Mouse (Mus musculus): ENCODE data around the gene Ucma. TPM values are rescaled to one million over a fixed set of nuclear protein-coding genes. Genes with fewer than 3 reads are reported as not detected.
"Not testable (repeated sequence)": the region's sequence is repeated elsewhere in the genome, so short reads cannot be mapped to it uniquely, and the experiment has no call there.

The Ucma gene
- polyA plus RNA-seq (2012; ENCODE audit: insufficient read depth, insufficient read length, low replicate concordance, missing spikeins): not detected in 2 replicates

DNA sequence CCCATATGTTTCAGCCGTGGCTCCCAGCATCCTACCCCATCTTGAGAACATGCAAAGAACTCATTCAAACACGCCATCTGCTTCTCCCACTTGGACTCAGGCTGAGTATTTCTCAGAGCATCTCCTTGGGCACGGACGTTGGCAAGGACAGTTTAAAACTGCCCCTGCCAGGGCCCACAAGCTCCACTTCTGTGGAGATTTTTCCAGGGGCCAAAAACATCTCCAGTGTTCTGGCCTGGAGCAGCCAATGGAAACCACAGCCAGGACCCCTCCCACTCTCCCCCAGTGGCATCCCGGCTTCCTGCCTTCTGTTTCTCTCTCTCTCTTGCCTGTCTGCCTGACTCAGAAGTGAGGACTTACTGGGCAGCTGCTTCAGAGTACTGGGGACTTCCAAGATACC lies at the start of gene Ucma:
Gene Ucma, plus strand, starts transcription at position 316 of the 400 bp plus-strand sequence.
- H3K27ac ChIP-seq (ENCODE audit: insufficient read depth, low read depth, low read length): no peak within 1 kb of the TSS
- TF ChIP-seq POLR2A (IDR thresholded peaks at IDR 0.05; ENCODE audit: insufficient read depth, low read depth, low read length) (no peak), CTCF (IDR thresholded peaks at IDR 0.05; ENCODE audit: insufficient read depth, low read depth, low read length) (no peak)
- no peak within 1 kb of the TSS for H3K4me3 ChIP-seq (ENCODE audit: insufficient read depth, low read depth, low read length)
- 51% methylated on average over 5 of the region's 5 CpGs for WGBS
- H3K4me1 ChIP-seq (ENCODE audit: control insufficient read depth, insufficient read depth, low read length): no peaks in the 10 kb centered on the region

- 93% methylated on average over 3 of the region's 3 CpGs for WGBS
- H3K4me1 ChIP-seq (ENCODE audit: control insufficient read depth, insufficient read depth, low read length): no peaks in the 10 kb centered on the region
- TF ChIP-seq POLR2A (IDR thresholded peaks at IDR 0.05; ENCODE audit: insufficient read depth, low read depth, low read length) (no peak), CTCF (IDR thresholded peaks at IDR 0.05; ENCODE audit: insufficient read depth, low read depth, low read length) (no peak)
- H3K27ac ChIP-seq (ENCODE audit: insufficient read depth, low read depth, low read length): no peak overlapping the region
- H3K4me3 ChIP-seq (ENCODE audit: insufficient read depth, low read depth, low read length): no peak overlapping the region
Measured at GRCm38 (mm10) chr2:4927391-4927790, 48.5 kb upstream of the Ucma start.

- TF ChIP-seq POLR2A (IDR thresholded peaks at IDR 0.05; ENCODE audit: insufficient read depth, low read depth, low read length) (no peak), CTCF (IDR thresholded peaks at IDR 0.05; ENCODE audit: insufficient read depth, low read depth, low read length) (no peak)
- H3K27ac ChIP-seq (ENCODE audit: insufficient read depth, low read depth, low read length): no peak overlapping the region
- H3K4me1 ChIP-seq (ENCODE audit: control insufficient read depth, insufficient read depth, low read length): no peaks in the 10 kb centered on the region
- WGBS: 85% methylated on average over 2 of the region's 2 CpGs
- H3K4me3 ChIP-seq (ENCODE audit: insufficient read depth, low read depth, low read length): no peak overlapping the region
Measured at GRCm38 (mm10) chr2:4929230-4929629, 46.7 kb upstream of the Ucma start.

DNA sequence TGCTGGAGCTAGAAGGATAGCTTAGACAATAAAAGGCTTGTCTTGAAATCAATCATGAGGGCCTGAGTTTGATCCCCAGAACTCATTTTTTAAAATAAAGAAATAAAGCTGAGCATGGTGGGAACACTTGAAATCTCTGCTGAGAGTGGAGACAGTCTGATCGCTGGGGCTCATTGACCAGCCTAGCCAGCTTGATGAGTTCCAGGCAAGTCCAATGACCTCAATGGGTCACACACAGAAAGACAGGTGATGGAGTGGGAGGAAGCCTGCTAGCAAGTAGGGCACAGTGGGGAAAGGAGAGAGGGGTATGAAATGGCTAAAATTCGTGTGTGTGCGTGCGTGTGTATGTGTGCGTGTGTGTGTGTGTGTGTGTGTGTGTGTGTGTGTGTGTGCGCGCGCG lies 41.4 kb upstream of the Ucma start:
- 94% methylated on average over 9 of the region's 9 CpGs for WGBS
- Histone ChIP-seq H3K4me3 (ENCODE audit: insufficient read depth, low read depth, low read length) (no peak overlapping the region), H3K4me1 (ENCODE audit: control insufficient read depth, insufficient read depth, low read length) (no peaks in the 10 kb centered on the region), H3K27ac (ENCODE audit: insufficient read depth, low read depth, low read length) (no peak overlapping the region)
- TF ChIP-seq POLR2A (IDR thresholded peaks at IDR 0.05; ENCODE audit: insufficient read depth, low read depth, low read length): no peak

GRCm38 (mm10) chr2:4937931-4938330 lies 38.0 kb upstream of the Ucma start:
- H3K4me3 ChIP-seq (ENCODE audit: insufficient read depth, low read depth, low read length): no peak overlapping the region
- TF ChIP-seq CTCF (IDR thresholded peaks at IDR 0.05; ENCODE audit: insufficient read depth, low read depth, low read length) (no peak), POLR2A (IDR thresholded peaks at IDR 0.05; ENCODE audit: insufficient read depth, low read depth, low read length) (no peak)
- 88% methylated on average over 7 of the region's 7 CpGs for WGBS
- no peak overlapping the region for H3K27ac ChIP-seq (ENCODE audit: insufficient read depth, low read depth, low read length)
- H3K4me1 ChIP-seq (ENCODE audit: control insufficient read depth, insufficient read depth, low read length): no peaks in the 10 kb centered on the region

- Histone ChIP-seq H3K4me1 (ENCODE audit: control insufficient read depth, insufficient read depth, low read length) (no peaks in the 10 kb centered on the region), H3K4me3 (ENCODE audit: insufficient read depth, low read depth, low read length) (no peak overlapping the region), H3K27ac (ENCODE audit: insufficient read depth, low read depth, low read length) (no peak overlapping the region)
- TF ChIP-seq POLR2A (IDR thresholded peaks at IDR 0.05; ENCODE audit: insufficient read depth, low read depth, low read length) (no peak), CTCF (IDR thresholded peaks at IDR 0.05; ENCODE audit: insufficient read depth, low read depth, low read length) (no peak)
- 89% methylated on average over 11 of the region's 11 CpGs for WGBS
Measured at GRCm38 (mm10) chr2:4940861-4941260, 35.1 kb upstream of the Ucma start.

DNA sequence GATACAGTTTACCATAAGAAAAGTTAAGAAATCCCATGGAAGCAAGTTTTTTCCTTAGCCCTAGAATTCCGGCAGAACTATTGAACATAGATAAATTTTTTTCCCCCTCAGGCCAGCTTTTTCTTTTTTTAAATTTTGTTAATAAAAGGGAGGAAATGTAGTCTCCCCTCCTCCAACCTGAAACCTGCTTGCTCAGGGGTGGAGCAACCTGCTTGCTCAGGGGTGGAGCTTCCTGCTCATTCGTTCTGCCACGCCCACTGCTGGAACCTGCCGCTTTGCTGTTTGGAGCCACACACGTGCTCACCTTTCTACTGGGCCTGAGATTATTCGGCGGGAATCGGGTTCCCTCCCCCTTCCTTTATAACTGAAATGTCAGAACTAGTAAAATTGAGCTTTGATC lies 26.2 kb upstream of the Ucma start:
- not testable (repeated sequence) for H3K4me1 ChIP-seq (ENCODE audit: control insufficient read depth, insufficient read depth, low read length)
- WGBS: 79% methylated on average over 6 of the region's 8 CpGs

DNA sequence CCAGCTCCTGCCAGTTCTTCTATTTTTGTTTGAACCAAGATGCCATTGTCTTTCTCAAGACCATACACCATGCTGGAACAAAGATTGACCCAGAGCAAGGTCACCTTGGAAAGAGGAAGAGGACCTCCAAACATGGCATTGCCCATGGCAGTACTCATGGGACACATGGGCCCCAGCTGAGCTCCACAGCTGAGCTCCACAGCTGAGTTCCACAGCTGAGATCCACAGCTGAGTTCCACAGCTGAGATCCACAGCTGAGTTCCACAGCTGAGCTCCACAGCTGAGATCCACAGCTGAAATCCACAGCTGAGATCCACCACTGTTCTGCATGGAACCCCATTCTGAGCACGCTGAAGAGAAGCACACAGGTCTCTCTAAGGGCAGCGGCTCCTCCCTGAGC lies 24.9 kb upstream of the Ucma start:
- WGBS: 92% methylated on average over 2 of the region's 2 CpGs
- TF ChIP-seq CTCF (IDR thresholded peaks at IDR 0.05; ENCODE audit: insufficient read depth, low read depth, low read length) (no peak), POLR2A (IDR thresholded peaks at IDR 0.05; ENCODE audit: insufficient read depth, low read depth, low read length) (no peak)

More for the DNA sequence above, 26.2 kb upstream of the Ucma start:
- H3K4me3 ChIP-seq (ENCODE audit: insufficient read depth, low read depth, low read length); H3K27ac ChIP-seq (ENCODE audit: insufficient read depth, low read depth, low read length): not testable (repeated sequence)

GRCm38 (mm10) chr2:4954216-4954760 lies 21.6 kb upstream of the Ucma start:
- Histone ChIP-seq H3K4me1 (ENCODE audit: control insufficient read depth, insufficient read depth, low read length) (no peaks in the 10 kb centered on the region), H3K27ac (ENCODE audit: insufficient read depth, low read depth, low read length) (no peak overlapping the region), H3K4me3 (ENCODE audit: insufficient read depth, low read depth, low read length) (no peak overlapping the region)
- 79% methylated on average over 6 of the region's 6 CpGs for WGBS
- TF ChIP-seq POLR2A (IDR thresholded peaks at IDR 0.05; ENCODE audit: insufficient read depth, low read depth, low read length): no peak
- TF ChIP-seq CTCF (IDR thresholded peaks at IDR 0.05; ENCODE audit: insufficient read depth, low read depth, low read length): no peak

More for the DNA sequence above, 24.9 kb upstream of the Ucma start:
- Histone ChIP-seq H3K4me3 (ENCODE audit: insufficient read depth, low read depth, low read length) (no peak overlapping the region), H3K4me1 (ENCODE audit: control insufficient read depth, insufficient read depth, low read length) (no peaks in the 10 kb centered on the region), H3K27ac (ENCODE audit: insufficient read depth, low read depth, low read length) (no peak overlapping the region)

GRCm38 (mm10) chr2:4958039-4958438 lies 17.9 kb upstream of the Ucma start:
- 75% methylated on average over 12 of the region's 12 CpGs for WGBS

More at GRCm38 (mm10) chr2:4958039-4958438, 17.9 kb upstream of the Ucma start:
- Histone ChIP-seq H3K4me1 (ENCODE audit: control insufficient read depth, insufficient read depth, low read length) (no peaks in the 10 kb centered on the region), H3K4me3 (ENCODE audit: insufficient read depth, low read depth, low read length) (no peak overlapping the region), H3K27ac (ENCODE audit: insufficient read depth, low read depth, low read length) (no peak overlapping the region)
- no peak for TF ChIP-seq CTCF (IDR thresholded peaks at IDR 0.05; ENCODE audit: insufficient read depth, low read depth, low read length)
- TF ChIP-seq POLR2A (IDR thresholded peaks at IDR 0.05; ENCODE audit: insufficient read depth, low read depth, low read length): no peak
